In genomic region chr19:7166200-7166711, GRCm38 (mm10) we compare ENCODE assay signal across 8 mouse cellular contexts. TPM values are rescaled to one million over a fixed set of nuclear protein-coding genes. Genes with fewer than 3 reads are reported as not detected.
DNase-seq lines count a peak whose midpoint lies in the region; ATAC-seq and TF ChIP-seq lines count a peak whose summit lies in the region.

No protein-coding gene starts in this region.

- H3K4me1 ChIP-seq in forebrain, embryonic 12.5 days = peaks cover 44% of the 10 kb centered on the region
- H3K4me1 ChIP-seq in intestine, postnatal 0 days (replicated peaks; ENCODE audit: control insufficient read depth, insufficient read depth, low read length) = no peaks in the 10 kb centered on the region; the same call in 1 of the 2 replicates
- peaks cover 45% of the 10 kb centered on the region for H3K4me1 ChIP-seq in neural tube, embryonic 13.5 days (replicated peaks)

- peak overlapping the region; percentile 98 for H3K4me2 ChIP-seq in forebrain, embryonic 12.5 days
- H3K4me2 ChIP-seq in intestine, postnatal 0 days (replicated peaks; ENCODE audit: low read depth) = peak overlapping the region; percentile 99
- H3K4me2 ChIP-seq in neural tube, embryonic 13.5 days = peak overlapping the region; percentile 91

- 2% methylated on average over 13 of the region's 15 CpGs for WGBS in forebrain, embryonic 12.5 days
- WGBS in intestine, postnatal 0 days = 4% methylated on average over 15 of the region's 15 CpGs
- under 1% methylated on average over 9 of the region's 15 CpGs for WGBS in neural tube, embryonic 13.5 days

- H3K27ac ChIP-seq in left cerebral cortex, adult 2 months = peak overlapping the region; percentile 66
- H3K27ac ChIP-seq in forebrain, embryonic 12.5 days = peak overlapping the region; percentile 31; the same call in 1 of the 2 replicates
- no peak overlapping the region for H3K27ac ChIP-seq in intestine, postnatal 0 days (ENCODE audit: low read depth, low read length)
- peak overlapping the region; percentile 65; the same call in 1 of the 2 replicates for H3K27ac ChIP-seq in neural tube, embryonic 13.5 days (replicated peaks)

- peak; percentile 19; the same call in 1 of the 2 replicates for ATAC-seq in forebrain, embryonic 12.5 days (ENCODE audit: low FRiP score)
- ATAC-seq in intestine, postnatal 0 days = no peak
- peak; percentile 28 for ATAC-seq in neural tube, embryonic 13.5 days (ENCODE audit: low read depth)
- ATAC-seq in granulocyte monocyte progenitor cell, adult 5-6 weeks (replicated peaks; ENCODE audit: poor library complexity, severe bottlenecking) = no peak
- ATAC-seq in CD4-positive, CD25-positive, alpha-beta regulatory T cell, adult 4 months = no peak

- H3K36me3 ChIP-seq in forebrain, embryonic 12.5 days (replicated peaks) = no peaks in the 10 kb centered on the region
- H3K36me3 ChIP-seq in intestine, postnatal 0 days (ENCODE audit: control insufficient read depth, insufficient read depth) = no peaks in the 10 kb centered on the region
- H3K36me3 ChIP-seq in neural tube, embryonic 13.5 days = no peaks in the 10 kb centered on the region

- H3K4me3 ChIP-seq in left cerebral cortex, adult 2 months = peak overlapping the region; percentile 76
- H3K4me3 ChIP-seq in forebrain, embryonic 12.5 days (replicated peaks) = peak overlapping the region; percentile 68
- H3K4me3 ChIP-seq in intestine, postnatal 0 days (ENCODE audit: low read depth, low read length) = peak overlapping the region; percentile 63
- peak overlapping the region; percentile 77 for H3K4me3 ChIP-seq in neural tube, embryonic 13.5 days

- DNase-seq in left cerebral cortex, adult 2 months (ENCODE audit: extremely low spot score in 1 of 2, low spot score in 2 of 2) = no peak
- DNase-seq in left cerebral cortex, postnatal 4 days = no peak
- DNase-seq in spleen, adult 12 weeks (ENCODE audit: low spot score) = no peak

- peak overlapping the region; percentile 88 for H3K9ac ChIP-seq in forebrain, embryonic 12.5 days
- peak overlapping the region; percentile 43; the same call in 1 of the 2 replicates for H3K9ac ChIP-seq in intestine, postnatal 0 days (ENCODE audit: low read depth, low read length)
- H3K9ac ChIP-seq in neural tube, embryonic 13.5 days = peak overlapping the region; percentile 87

- H3K9me3 ChIP-seq in forebrain, embryonic 12.5 days = no peaks in the 10 kb centered on the region
- no peaks in the 10 kb centered on the region for H3K9me3 ChIP-seq in intestine, postnatal 0 days (ENCODE audit: control insufficient read depth)
- no peaks in the 10 kb centered on the region for H3K9me3 ChIP-seq in neural tube, embryonic 13.5 days

- TF ChIP-seq CTCF in left cerebral cortex, adult 2 months (IDR thresholded peaks at IDR 0.05) = no peak
- TF ChIP-seq CTCF in intestine, postnatal 0 days (IDR thresholded peaks at IDR 0.05; ENCODE audit: low read depth) = peak; percentile 27; the same call in 1 of the 2 replicates

- intact Hi-C loops in left cerebral cortex, adult 2 months (cut with DNase I) = loop anchor here (5.0 kb wide), 1 partner anchor 84 kb away; no protein-coding TSS in a partner anchor
- intact Hi-C loops in left cerebral cortex, postnatal 4 days (cut with DNase I) = no loop called here

- H3K27me3 ChIP-seq in forebrain, embryonic 12.5 days = peaks cover 77% of the 10 kb centered on the region
- H3K27me3 ChIP-seq in intestine, postnatal 0 days (replicated peaks; ENCODE audit: control insufficient read depth, insufficient read depth, low read length) = peaks cover 40% of the 10 kb centered on the region
- H3K27me3 ChIP-seq in neural tube, embryonic 13.5 days = peaks cover 84% of the 10 kb centered on the region

RNA-seq across cellular contexts. Expression of gene Otub1, which starts 39.9 kb away (rescaled TPM):
- 100 to 1,000 TPM; 257 to 267 TPM for total RNA-seq in left cerebral cortex, adult 2 months (2021)
- 100 to 1,000 TPM; 181 TPM for total RNA-seq in left cerebral cortex, postnatal 4 days (2021)
- 220 and 238 TPM in 2 replicates for polyA plus RNA-seq in forebrain, embryonic 12.5 days (2016; fragmentation: Nextera tagmentation; extraction: Ambion mirVana)
- polyA plus RNA-seq in intestine, postnatal 0 days (2015; fragmentation: Nextera tagmentation; extraction: Ambion mirVana) = 121 and 126 TPM in 2 replicates
- polyA plus RNA-seq in neural tube, embryonic 13.5 days (2015; fragmentation: Nextera tagmentation; extraction: Ambion mirVana) = 227 and 243 TPM in 2 replicates
- total RNA-seq in granulocyte monocyte progenitor cell, adult 5-6 weeks (2014; fragmentation: Nextera tagmentation) = 61.0 and 61.2 TPM in 2 replicates
- total RNA-seq in granulocyte monocyte progenitor cell, adult 5-6 weeks (2017) = 63.0 and 69.0 TPM in 2 replicates
- 100 to 1,000 TPM; 157 to 198 TPM for polyA plus RNA-seq in CD4-positive, CD25-positive, alpha-beta regulatory T cell, adult 4 months (2017; shearing (Covaris generic))

RNA-seq across cellular contexts. Expression of gene Cox8a, which starts 51.2 kb away (rescaled TPM):
- total RNA-seq in left cerebral cortex, adult 2 months (2021) = 100 to 1,000 TPM; 934 to 941 TPM
- total RNA-seq in left cerebral cortex, postnatal 4 days (2021) = 100 to 1,000 TPM; 469 to 499 TPM
- 781 and 789 TPM in 2 replicates for polyA plus RNA-seq in forebrain, embryonic 12.5 days (2016; fragmentation: Nextera tagmentation; extraction: Ambion mirVana)
- polyA plus RNA-seq in intestine, postnatal 0 days (2015; fragmentation: Nextera tagmentation; extraction: Ambion mirVana) = 2,194 and 2,204 TPM in 2 replicates
- 918 and 1,011 TPM in 2 replicates for polyA plus RNA-seq in neural tube, embryonic 13.5 days (2015; fragmentation: Nextera tagmentation; extraction: Ambion mirVana)
- total RNA-seq in granulocyte monocyte progenitor cell, adult 5-6 weeks (2014; fragmentation: Nextera tagmentation) = 854 and 878 TPM in 2 replicates
- 563 and 615 TPM in 2 replicates for total RNA-seq in granulocyte monocyte progenitor cell, adult 5-6 weeks (2017)
- 100 to 1,000 TPM; 223 to 296 TPM for polyA plus RNA-seq in CD4-positive, CD25-positive, alpha-beta regulatory T cell, adult 4 months (2017; shearing (Covaris generic))

Comparison
In these comparisons a context has a peak if more than half of its experiments do, and no peak if none do; other contexts are left out.
1. ATAC-seq: peak in forebrain, embryonic 12.5 days (single experiment) and neural tube, embryonic 13.5 days (single experiment); none in intestine, postnatal 0 days (single experiment), granulocyte monocyte progenitor cell, adult 5-6 weeks (single experiment) and CD4-positive, CD25-positive, alpha-beta regulatory T cell, adult 4 months (single experiment).
2. Peak in every context shown above with its lines, with median percentiles within 50 percentile points of each other: H3K4me3 ChIP-seq, H3K4me2 ChIP-seq and H3K9ac ChIP-seq.